Mouse (Mus musculus) lung, postnatal 0 days (tissue): Measurements from ENCODE around the gene Zc3h14. TPM values are rescaled to one million over a fixed set of nuclear protein-coding genes. Genes with fewer than 3 reads are reported as not detected.

Experiments used
- ATAC-seq: fragments of 200-750 bp; cut with Nextera tagmentation; 2 replicates; pipeline ENCODE4 v1.8.0; 2017; ENCODE audit warnings: moderate library complexity
- DNase-seq: peaks from one replicate; pipeline ENCODE4 v3.0.0-alpha.2; 2016; ENCODE audit warnings: low spot score
- H3K27ac ChIP-seq: fragments of 300-500 bp; sonication (generic); 2 replicates; pipeline ENCODE4 v1.5.1; 2014; ENCODE audit warnings: antibody characterized with exemption, mild to moderate bottlenecking, low read length, mixed read lengths
- H3K27me3 ChIP-seq: fragments of 300-500 bp; sonication (generic); replicated peaks from 2 replicates; pipeline ENCODE4 v1.6.1; 2014; ENCODE audit warnings: low read length, mixed read lengths; ENCODE audit not compliant: insufficient read depth
- H3K36me3 ChIP-seq: fragments of 300-500 bp; sonication (generic); 2 replicates; pipeline ENCODE4 v1.6.1; 2014; ENCODE audit warnings: low read length, mixed read lengths; ENCODE audit not compliant: insufficient read depth
- H3K4me1 ChIP-seq: fragments of 300-500 bp; sonication (generic); 2 replicates; pipeline ENCODE4 v1.6.1; 2014; ENCODE audit warnings: antibody characterized with exemption, low read depth, low read length, mixed read lengths; ENCODE audit not compliant: insufficient read depth
- H3K4me2 ChIP-seq: fragments of 300-500 bp; sonication (generic); replicated peaks from 2 replicates; pipeline ENCODE4 v1.6.1; 2014; ENCODE audit warnings: low read depth, mild to moderate bottlenecking, low read length, moderate library complexity, mixed read lengths
- H3K4me3 ChIP-seq: fragments of 300-500 bp; sonication (generic); 2 replicates; pipeline ENCODE4 v1.5.1; 2014; ENCODE audit warnings: low read depth, low read length
- H3K9ac ChIP-seq: fragments of 300-500 bp; sonication (generic); replicated peaks from 2 replicates; pipeline ENCODE4 v1.6.1; 2014; ENCODE audit warnings: low read depth, mild to moderate bottlenecking
- H3K9me3 ChIP-seq: fragments of 300-500 bp; sonication (generic); 2 replicates; pipeline ENCODE4 v1.6.1; 2016; ENCODE audit warnings: low read length, mixed read lengths
- CTCF ChIP-seq: IDR thresholded peaks from 2 replicates; pipeline ENCODE4 v1.5.1; 2016; ENCODE audit warnings: antibody characterized with exemption, mild to moderate bottlenecking
- EP300 ChIP-seq: IDR thresholded peaks from 2 replicates; pipeline ENCODE4 v1.6.1; 2016; ENCODE audit warnings: antibody characterized with exemption, mild to moderate bottlenecking, control low read depth
- WGBS: fragments of 180-500 bp; shearing (Covaris S2); extraction: QIAGEN DNeasy Blood & Tissue Kit; methylation state at CpG from one replicate; pipeline ENCODE4 v1.1.7; 2014; 5-methylcytosine and 5-hydroxymethylcytosine counted together
- polyA plus RNA-seq: library from polyadenylated mRNA; unstranded; fragments of >200 nt; fragmentation: Nextera tagmentation; extraction: Ambion mirVana; gene quantifications from 2 replicates; pipeline ENCODE4 v1.2.1, GENCODE M21; 2015

Zc3h14 gene
- polyA plus RNA-seq, 1 experiment from 2014 or later: 61.7 TPM

DNA sequence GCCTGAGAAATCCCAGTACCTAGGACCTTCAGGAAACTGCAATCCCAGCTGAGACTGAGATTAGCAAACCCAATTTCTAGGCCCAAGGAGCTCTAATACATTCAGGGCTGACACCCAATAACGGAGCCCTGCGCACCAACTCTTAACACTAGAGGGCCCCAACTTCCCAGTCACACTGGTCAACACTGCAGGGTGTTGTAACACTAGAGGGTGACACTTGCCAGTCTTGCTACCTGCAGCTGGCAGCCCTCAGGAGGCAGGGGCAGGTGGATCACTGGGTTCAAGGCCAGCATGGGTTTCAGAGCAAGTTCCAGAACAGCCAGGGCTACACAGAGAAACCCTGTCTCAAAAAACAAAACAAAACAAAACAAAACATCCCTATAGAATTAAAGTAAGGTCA, 633 bp upstream of the Zc3h14 start:
- peak; percentile 75 for ATAC-seq
- no peaks in the 10 kb centered on the region for H3K36me3 ChIP-seq
- peak overlapping the region; percentile 8; the same call in 1 of the 2 replicates for H3K27ac ChIP-seq
- H3K4me1 ChIP-seq: no peaks in the 10 kb centered on the region
- H3K4me3 ChIP-seq: no peak overlapping the region
- peak; percentile 91 for DNase-seq
- no peak overlapping the region for H3K9ac ChIP-seq
- WGBS: 8% methylated on average over 2 of the region's 2 CpGs
- no peaks in the 10 kb centered on the region for H3K27me3 ChIP-seq
- TF ChIP-seq EP300 (no peak), CTCF (peak; percentile 86)
- no peak overlapping the region for H3K4me2 ChIP-seq
- no peaks in the 10 kb centered on the region for H3K9me3 ChIP-seq

DNA sequence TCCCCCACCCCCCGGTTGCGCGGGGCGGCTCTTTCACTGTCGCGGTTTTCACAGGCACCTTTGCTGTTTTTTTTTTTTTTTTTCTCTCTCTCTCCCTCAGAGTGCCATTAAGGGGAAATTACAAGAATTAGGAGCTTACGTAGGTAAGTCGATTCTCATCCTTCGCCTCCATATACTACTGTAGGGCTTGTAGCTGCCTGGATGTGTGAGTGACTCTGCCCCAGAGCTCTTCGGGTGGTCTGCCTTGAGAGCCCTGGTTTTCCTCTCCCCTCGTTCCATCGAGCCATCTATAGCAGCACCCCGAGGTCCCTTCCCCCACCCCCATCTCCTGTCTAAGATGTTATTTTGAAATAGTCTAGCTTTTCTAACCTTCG, 603 bp downstream of the Zc3h14 start:
- Histone ChIP-seq H3K4me1 (no peaks in the 10 kb centered on the region), H3K27me3 (no peaks in the 10 kb centered on the region), H3K27ac (peak overlapping the region; percentile 88), H3K9me3 (no peaks in the 10 kb centered on the region), H3K4me2 (peak overlapping the region; percentile 72), H3K4me3 (peak overlapping the region; percentile 96), H3K36me3 (no peaks in the 10 kb centered on the region), H3K9ac (peak overlapping the region; percentile 76)
- TF ChIP-seq EP300 (no peak), CTCF (no peak)
- ATAC-seq (no peak), DNase-seq (peak; percentile 23)
- WGBS: 1% methylated on average over 12 of the region's 14 CpGs

DNA sequence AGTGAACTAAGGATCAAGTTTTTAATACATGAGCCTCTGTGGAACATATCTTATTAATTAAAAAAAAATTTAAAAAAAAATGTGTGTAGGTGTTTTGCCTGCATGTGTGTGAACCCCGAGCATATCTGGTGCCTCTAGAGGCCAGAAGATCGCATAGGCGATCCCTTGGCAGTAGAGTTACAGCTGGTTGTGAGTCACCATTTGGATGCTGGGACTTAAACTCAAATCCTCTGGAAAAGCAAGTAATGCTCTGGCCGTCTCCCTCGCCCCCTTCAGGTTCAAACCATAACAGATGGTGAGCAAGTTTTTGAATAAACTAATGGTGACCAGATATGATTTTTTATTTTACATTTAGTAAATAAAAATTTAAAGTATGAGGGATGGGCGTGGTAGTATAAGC, 10.9 kb downstream of the Zc3h14 start:
- no peak overlapping the region for H3K9ac ChIP-seq
- H3K4me3 ChIP-seq: no peak overlapping the region
- H3K36me3 ChIP-seq: peaks cover 18% of the 10 kb centered on the region
- WGBS: 85% methylated on average over 6 of the region's 6 CpGs
- H3K4me2 ChIP-seq: no peak overlapping the region
- no peaks in the 10 kb centered on the region for H3K9me3 ChIP-seq
- no peaks in the 10 kb centered on the region for H3K27me3 ChIP-seq
- ATAC-seq: no peak
- DNase-seq: peak; percentile 20
- peak; percentile 45 for TF ChIP-seq CTCF
- no peak for TF ChIP-seq EP300
- H3K27ac ChIP-seq: no peak overlapping the region
- H3K4me1 ChIP-seq: no peaks in the 10 kb centered on the region

DNA sequence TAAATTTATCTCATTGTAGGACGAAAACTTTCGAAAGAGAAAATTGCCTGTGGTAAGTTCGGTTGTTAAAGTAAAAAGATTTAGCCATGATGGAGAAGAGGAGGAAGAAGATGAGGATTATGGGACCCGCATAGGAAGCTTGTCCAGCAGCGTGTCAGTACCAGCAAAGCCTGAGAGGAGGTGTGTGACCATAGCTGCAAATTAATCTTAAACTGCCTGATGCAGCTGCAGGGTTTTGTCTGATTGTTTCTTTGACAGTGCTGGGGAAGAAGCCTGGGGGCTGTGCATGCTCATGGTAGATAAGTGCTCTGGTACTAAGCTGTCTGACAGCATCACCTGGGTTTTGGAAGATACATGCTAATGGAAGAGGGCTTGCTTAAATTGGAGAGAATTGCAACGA, 12.9 kb downstream of the Zc3h14 start:
- no peak for DNase-seq
- Histone ChIP-seq H3K27me3 (no peaks in the 10 kb centered on the region), H3K36me3 (peaks cover 24% of the 10 kb centered on the region), H3K4me1 (no peaks in the 10 kb centered on the region), H3K27ac (no peak overlapping the region), H3K4me2 (no peak overlapping the region), H3K9me3 (no peaks in the 10 kb centered on the region), H3K9ac (no peak overlapping the region), H3K4me3 (no peak overlapping the region)
- 89% methylated on average over 6 of the region's 6 CpGs for WGBS
- no peak for TF ChIP-seq EP300
- no peak for ATAC-seq

DNA sequence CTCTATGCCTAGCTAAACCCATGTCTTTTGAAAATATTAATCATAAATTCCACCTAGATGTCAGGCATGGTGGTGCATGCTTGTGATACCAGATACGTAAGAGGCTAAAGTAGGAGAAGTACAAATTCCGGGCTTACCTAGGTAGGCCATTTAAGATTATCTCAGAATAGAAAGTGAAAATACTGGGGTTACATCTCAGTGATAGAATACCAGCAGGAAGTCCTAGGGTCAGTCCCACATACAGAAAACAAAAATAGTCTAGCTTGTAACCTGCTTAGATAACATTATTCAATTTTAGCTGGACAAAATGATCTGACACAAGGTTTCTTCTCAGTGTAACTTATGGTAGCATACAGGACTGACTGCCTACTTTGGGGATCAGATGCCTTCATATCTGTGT, 19.5 kb downstream of the Zc3h14 start:
- TF ChIP-seq EP300: no peak
- TF ChIP-seq CTCF: no peak
- Histone ChIP-seq H3K4me3 (no peak overlapping the region), H3K4me2 (no peak overlapping the region), H3K9me3 (no peaks in the 10 kb centered on the region), H3K36me3 (peaks cover 28% of the 10 kb centered on the region; the same call in 1 of the 2 replicates), H3K4me1 (no peaks in the 10 kb centered on the region), H3K27ac (no peak overlapping the region), H3K9ac (no peak overlapping the region), H3K27me3 (no peaks in the 10 kb centered on the region)
- 95% methylated on average over 2 of the region's 2 CpGs for WGBS
- ATAC-seq (no peak), DNase-seq (no peak)

DNA sequence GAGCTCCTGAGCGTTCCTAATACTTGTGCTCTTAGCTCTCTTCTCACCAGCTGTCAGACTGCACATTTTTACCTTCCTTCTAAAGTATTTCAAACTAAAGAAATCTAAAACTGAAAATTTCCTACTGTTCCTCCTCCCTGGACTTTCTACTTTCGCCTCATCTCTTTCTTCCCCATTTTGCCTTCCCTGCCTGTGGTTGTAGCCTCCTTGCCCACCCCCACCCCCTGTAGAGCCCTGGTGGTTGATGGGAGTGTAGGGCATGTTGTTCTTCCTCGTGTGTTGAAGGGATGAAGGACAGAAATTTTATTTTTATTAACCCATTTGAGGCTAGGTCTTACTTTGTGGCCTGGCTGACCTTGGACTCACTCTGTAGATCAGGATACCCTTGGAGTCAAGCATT, 30.7 kb downstream of the Zc3h14 start:
- Histone ChIP-seq H3K9ac (no peak overlapping the region), H3K36me3 (peaks cover 29% of the 10 kb centered on the region)

DNA sequence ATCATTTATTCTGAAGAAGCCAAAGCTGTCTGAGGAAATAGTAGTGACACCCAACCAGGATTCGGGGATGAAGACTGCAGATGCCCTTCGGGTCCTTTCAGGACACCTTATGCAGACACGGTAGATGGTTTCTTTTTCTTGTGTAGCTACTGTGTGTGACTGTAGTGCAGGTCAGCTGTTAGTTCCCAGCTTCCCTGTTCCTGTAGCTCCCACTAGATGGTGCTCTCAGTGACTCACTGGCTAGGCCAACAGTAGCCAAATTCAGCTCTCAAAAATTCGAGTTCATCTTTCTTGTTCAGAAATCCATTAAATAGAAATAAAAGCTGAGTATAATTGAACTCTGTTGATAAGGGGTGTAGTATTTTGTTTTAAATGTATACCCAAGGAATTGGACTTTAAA, 32.4 kb downstream of the Zc3h14 start:
- Histone ChIP-seq H3K9me3 (no peaks in the 10 kb centered on the region), H3K27me3 (no peaks in the 10 kb centered on the region), H3K27ac (no peak overlapping the region), H3K4me3 (no peak overlapping the region), H3K9ac (no peak overlapping the region), H3K4me2 (no peak overlapping the region), H3K4me1 (no peaks in the 10 kb centered on the region), H3K36me3 (peaks cover 28% of the 10 kb centered on the region)
- peak; percentile 19 for DNase-seq
- ATAC-seq: no peak
- WGBS: 81% methylated on average over 4 of the region's 4 CpGs
- peak; percentile 62 for TF ChIP-seq CTCF
- TF ChIP-seq EP300: no peak

More for the DNA sequence above, 30.7 kb downstream of the Zc3h14 start:
- H3K4me1 ChIP-seq: no peaks in the 10 kb centered on the region
- H3K9me3 ChIP-seq: no peaks in the 10 kb centered on the region
- ATAC-seq (no peak), DNase-seq (no peak)
- no peak overlapping the region for H3K4me3 ChIP-seq
- no peak overlapping the region for H3K27ac ChIP-seq
- no peaks in the 10 kb centered on the region for H3K27me3 ChIP-seq
- TF ChIP-seq EP300 (no peak), CTCF (no peak)
- no peak overlapping the region for H3K4me2 ChIP-seq
- WGBS: 75% methylated on average over 3 of the region's 3 CpGs
